ENCODE assay signal across 29 mouse cellular contexts in the genomic region with DNA sequence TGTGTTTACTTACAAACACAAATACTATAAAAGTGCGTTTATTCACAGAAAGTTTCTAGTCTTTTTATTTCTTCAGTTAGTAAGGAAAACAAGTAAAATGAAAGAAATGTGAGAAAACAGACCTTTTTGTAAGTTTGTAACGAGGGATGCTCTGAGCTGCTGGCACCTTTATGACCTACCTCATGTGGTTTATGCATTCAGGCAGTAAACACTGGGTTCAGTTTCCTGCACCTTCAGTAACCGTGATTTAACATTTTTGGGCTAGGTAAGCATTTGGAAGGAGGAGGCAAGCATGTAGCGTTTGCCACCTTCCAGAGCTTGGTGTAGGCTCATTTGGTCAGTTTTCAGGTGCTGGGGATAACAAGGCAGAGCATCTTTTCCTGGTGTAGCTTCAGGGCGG. TPM values are rescaled to one million over a fixed set of nuclear protein-coding genes. Genes with fewer than 3 reads are reported as not detected.
DNase-seq lines count a peak whose midpoint lies in the region; ATAC-seq and TF ChIP-seq lines count a peak whose summit lies in the region.
"Had no signal": no experiment of that assay in that cellular context is flagged by ENCODE, and none has a peak within 500 bp of the region (broad histone marks: within the 10 kb centered on the region; RNA-seq: fewer than 3 reads in every experiment).

No protein-coding gene starts in this region.

- no peak overlapping the region for H3K4me2 ChIP-seq in heart, embryonic 11.5 days
- peak overlapping the region; percentile 6; the same call in 1 of the 2 replicates for H3K4me2 ChIP-seq in heart, embryonic 16.5 days (ENCODE audit: low read depth, low read length)
- H3K4me2 ChIP-seq: embryonic facial prominence, embryonic 13.5 days; forebrain, embryonic 15.5 days; hindbrain, embryonic 14.5 days; limb, embryonic 15.5 days; liver, embryonic 13.5 days; midbrain, embryonic 13.5 days had no signal

- H3K9me3 ChIP-seq in heart, embryonic 11.5 days (replicated peaks; ENCODE audit: control insufficient read depth, low read length): no peaks in the 10 kb centered on the region
- no peaks in the 10 kb centered on the region for H3K9me3 ChIP-seq in heart, embryonic 16.5 days (replicated peaks; ENCODE audit: control insufficient read depth, low read length)
- H3K9me3 ChIP-seq: embryonic facial prominence, embryonic 13.5 days; forebrain, embryonic 10.5 days; forebrain, embryonic 15.5 days; G1E; limb, embryonic 10.5 days; limb, embryonic 15.5 days; liver, embryonic 13.5 days; midbrain, embryonic 13.5 days had no signal

- DNase-seq in heart, adult 2 months: no peak
- DNase-seq in heart, postnatal 14 days: no peak
- peak; percentile 53 for DNase-seq in CD4-positive, CD25-positive, alpha-beta regulatory T cell, adult 2 months (ENCODE audit: low read depth, low spot score)
- DNase-seq in induced T-regulatory cell, adult 2 months (ENCODE audit: low read depth): peak; percentile 71
- DNase-seq in adrenal gland, adult 8-10 months: no peak
- DNase-seq: adrenal gland, postnatal 14 days; cerebellum, adult 11-12 months; cerebellum, adult 9-11 months; gastrocnemius, postnatal 36 days; kidney, adult 11 months; kidney, postnatal 14 days; layer of hippocampus, adult 9-11 months; liver, embryonic 13.5 days; lung, adult 2 months; lung, postnatal 10 days; right cerebral cortex, adult 18-20 months had no signal

- no peak overlapping the region for H3K9ac ChIP-seq in heart, embryonic 11.5 days (ENCODE audit: low read depth, low read length)
- no peak overlapping the region for H3K9ac ChIP-seq in heart, adult 2 months (ENCODE audit: low read depth, low read length)
- peak overlapping the region; percentile 2; the same call in 1 of the 2 replicates for H3K9ac ChIP-seq in heart, embryonic 16.5 days (ENCODE audit: low read length)
- H3K9ac ChIP-seq: embryonic facial prominence, embryonic 13.5 days; forebrain, embryonic 15.5 days; hindbrain, embryonic 14.5 days; limb, embryonic 15.5 days; liver, embryonic 13.5 days; midbrain, embryonic 13.5 days had no signal

- intact Hi-C loops in heart, adult 2 months (cut with DNase I): no loop called here
- intact Hi-C loops in heart, postnatal 14 days (cut with DNase I): no loop called here

- TF ChIP-seq POLR2A in heart, adult 2 months (IDR thresholded peaks at IDR 0.05; ENCODE audit: insufficient read depth, low read depth, low read length): no peak

- H3K27me3 ChIP-seq in heart, embryonic 11.5 days (ENCODE audit: control insufficient read depth, insufficient read depth, low read length): no peaks in the 10 kb centered on the region
- H3K27me3 ChIP-seq in heart, adult 2 months (ENCODE audit: control insufficient read depth, insufficient read depth, low read length): no peaks in the 10 kb centered on the region
- no peaks in the 10 kb centered on the region for H3K27me3 ChIP-seq in heart, embryonic 16.5 days (ENCODE audit: control insufficient read depth, insufficient read depth, low read length)
- H3K27me3 ChIP-seq: CH12.LX; embryonic facial prominence, embryonic 13.5 days; forebrain, embryonic 15.5 days; limb, embryonic 15.5 days; liver, embryonic 13.5 days; midbrain, embryonic 13.5 days had no signal

- H3K27ac ChIP-seq in heart, embryonic 11.5 days (ENCODE audit: low read depth, low read length): peak overlapping the region; percentile 36; the same call in 1 of the 2 replicates
- no peak overlapping the region; the same call in 1 of the 2 replicates for H3K27ac ChIP-seq in heart, adult 2 months
- H3K27ac ChIP-seq in heart, embryonic 16.5 days (ENCODE audit: low read length): peak overlapping the region; percentile 74
- H3K27ac ChIP-seq: embryonic facial prominence, embryonic 13.5 days; forebrain, embryonic 10.5 days; forebrain, embryonic 15.5 days; hindbrain, embryonic 14.5 days; limb, embryonic 10.5 days; limb, embryonic 15.5 days; liver, embryonic 13.5 days; macrophage; midbrain, embryonic 13.5 days had no signal

- no peak for ATAC-seq in heart, embryonic 11.5 days (replicated peaks; ENCODE audit: insufficient number of reproducible peaks, low FRiP score, low TSS enrichment)
- ATAC-seq in heart, embryonic 16.5 days (replicated peaks; ENCODE audit: extremely low read depth, insufficient read depth, low FRiP score): no peak
- ATAC-seq: forebrain, embryonic 15.5 days; inflammation-experienced regulatory T-cells, adult 6 months; midbrain, embryonic 13.5 days had no signal

- TF ChIP-seq CTCF in heart, adult 2 months (IDR thresholded peaks at IDR 0.05): no peak

- H3K36me3 ChIP-seq in heart, embryonic 11.5 days (ENCODE audit: control insufficient read depth, insufficient read depth, low read length): no peaks in the 10 kb centered on the region
- H3K36me3 ChIP-seq in heart, adult 2 months (ENCODE audit: control insufficient read depth, insufficient read depth, low read length): peaks cover 2% of the 10 kb centered on the region
- H3K36me3 ChIP-seq in heart, embryonic 16.5 days (ENCODE audit: control insufficient read depth, insufficient read depth): no peaks in the 10 kb centered on the region
- H3K36me3 ChIP-seq: forebrain, embryonic 15.5 days; limb, embryonic 15.5 days; liver, embryonic 13.5 days; midbrain, embryonic 13.5 days had no signal

- H3K4me3 ChIP-seq in heart, embryonic 11.5 days (ENCODE audit: low read depth, low read length): no peak overlapping the region
- no peak overlapping the region for H3K4me3 ChIP-seq in heart, adult 2 months
- H3K4me3 ChIP-seq in heart, embryonic 16.5 days (ENCODE audit: low read length): no peak overlapping the region
- H3K4me3 ChIP-seq: embryonic facial prominence, embryonic 13.5 days; forebrain, embryonic 10.5 days; forebrain, embryonic 15.5 days; limb, embryonic 10.5 days; limb, embryonic 15.5 days; liver, embryonic 13.5 days; midbrain, embryonic 13.5 days had no signal

- no peak for TF ChIP-seq EP300 in heart, adult 2 months (IDR thresholded peaks at IDR 0.05; ENCODE audit: insufficient read depth, low read depth, low read length)

- H3K79me2 ChIP-seq in heart, adult 2 months (replicated peaks; ENCODE audit: control insufficient read depth, insufficient read depth, low read length): peaks cover 13% of the 10 kb centered on the region

- WGBS in heart, embryonic 11.5 days (ENCODE audit: insufficient replicate concordance): 60% methylated on average over 5 of the region's 5 CpGs
- WGBS in heart, adult 2 months: 67% methylated on average over 5 of the region's 5 CpGs
- 67% methylated on average over 5 of the region's 5 CpGs for WGBS in heart, embryonic 16.5 days

- H3K4me1 ChIP-seq in heart, embryonic 11.5 days (ENCODE audit: control insufficient read depth, insufficient read depth, low read length): peaks cover 42% of the 10 kb centered on the region
- peaks cover 31% of the 10 kb centered on the region for H3K4me1 ChIP-seq in heart, adult 2 months (ENCODE audit: control insufficient read depth, insufficient read depth, low read length)
- H3K4me1 ChIP-seq in heart, embryonic 16.5 days (ENCODE audit: control insufficient read depth, insufficient read depth, low read length): peaks cover 56% of the 10 kb centered on the region

RNA-seq across cellular contexts. Expression of a gene that starts 49.1 kb away (rescaled TPM):
- 137 and 139 TPM in 2 replicates for polyA plus RNA-seq in heart, embryonic 11.5 days (2014; fragmentation: Nextera tagmentation; extraction: Ambion mirVana)
- 10 to 100 TPM; 90.9 to 93.7 TPM for total RNA-seq in heart, adult 2 months (2021)
- 41.7 and 73.9 TPM in 2 replicates for polyA plus RNA-seq in heart, adult 2 months (2012; rRNA removed)
- polyA plus RNA-seq in heart, embryonic 16.5 days (2015; fragmentation: Nextera tagmentation; extraction: Ambion mirVana): 130 and 132 TPM in 2 replicates
- 100 to 1,000 TPM; 102 to 103 TPM for total RNA-seq in heart, postnatal 14 days (2021)
- total RNA-seq in adrenal gland, adult 8-10 months (2022): 100 to 1,000 TPM; 106 to 141 (median 127) TPM

Comparison
In these comparisons a context has a peak if more than half of its experiments do, and no peak if none do; other contexts are left out.
1. DNase-seq: peak in CD4-positive, CD25-positive, alpha-beta regulatory T cell, adult 2 months (single experiment) and induced T-regulatory cell, adult 2 months (single experiment); none in heart, adult 2 months (0 of 2), heart, postnatal 14 days (0 of 2) and adrenal gland, adult 8-10 months (single experiment).